Mouse (Mus musculus): ENCODE measurements around the gene Gm8978. TPM values are rescaled to one million over a fixed set of nuclear protein-coding genes. Genes with fewer than 3 reads are reported as not detected.
"Not testable (repeated sequence)": the region's sequence is repeated elsewhere in the genome, so short reads cannot be mapped to it uniquely, and the experiment has no call there.

The Gm8978 gene
- total RNA-seq (2021), result not detected in 2 replicates
- long read RNA-seq, experiment 1, result 0 reads
- long read RNA-seq, experiment 2, result 0 reads

- DNase-seq, result not testable (repeated sequence)
These were observed at the start of gene Gm8978 for GRCm38 (mm10) chr19:33625152-33625551. Gene Gm8978 (minus strand): TSS chr19:33625252.

- DNase-seq, result peak; percentile 66
These were observed 35.3 kb downstream of the Gm8978 start for GRCm38 (mm10) chr19:33589626-33590302.

GRCm38 (mm10) chr19:33568551-33568950 lies 56.5 kb downstream of the Gm8978 start:
- DNase-seq, result not testable (repeated sequence)

Small RNA genes within 50 kb of the gene (microRNA-seq; reads per million reads assigned to microRNA genes)
- gene Gm27440, result 0 reads per million in 2 experiments

Other genes with a start within 250 kb of the Gm8978 start
- 6.3 and 6.9 TPM in 2 replicates for gene Rnls, start 233.0 kb downstream of the Gm8978 start, total RNA-seq (2021)
- 0.19 and 0.26 TPM in 2 replicates for gene Lipo4, start 107.5 kb downstream of the Gm8978 start, total RNA-seq (2021)
- not detected in 2 replicates for gene Lipo2, start 126.1 kb upstream of the Gm8978 start, total RNA-seq (2021)
- 11.1 and 12.5 TPM in 2 replicates for gene Lipo3, start 136.7 kb upstream of the Gm8978 start, total RNA-seq (2021)
- gene Lipo1, start 162.2 kb upstream of the Gm8978 start, total RNA-seq (2021), result not detected in 2 replicates